Mouse (Mus musculus) erythroblast, embryonic 14.5 days (primary cell): ENCODE measurements around the gene Nr1h3. TPM values are rescaled to one million over a fixed set of nuclear protein-coding genes. Genes with fewer than 3 reads are reported as not detected.
A peak's percentile ranks its signal among the peaks of the same experiment; 100 is the strongest.
"Not testable (repeated sequence)": the region's sequence is repeated elsewhere in the genome, so short reads cannot be mapped to it uniquely, and the experiment has no call there.

ENCODE experiments used
- H3K27me3 ChIP-seq: 2 replicates; pipeline ENCODE4 v1.6.1; 2012; ENCODE audit warnings: inconsistent platforms; ENCODE audit not compliant: control insufficient read depth
- H3K36me3 ChIP-seq: 2 replicates; pipeline ENCODE4 v1.6.1; 2012; ENCODE audit warnings: mild to moderate bottlenecking, inconsistent platforms; ENCODE audit not compliant: control insufficient read depth
- H3K4me1 ChIP-seq: 2 replicates; pipeline ENCODE4 v1.6.1; 2012; ENCODE audit warnings: inconsistent platforms; ENCODE audit not compliant: control insufficient read depth
- H3K4me3 ChIP-seq: replicated peaks from 2 replicates; pipeline ENCODE3; 2012; ENCODE audit warnings: moderate library complexity, mild to moderate bottlenecking, inconsistent platforms
- H3K9me3 ChIP-seq: 2 replicates; pipeline ENCODE4 v1.6.1; 2012; ENCODE audit warnings: low read length, inconsistent platforms, mixed read lengths; ENCODE audit not compliant: control insufficient read depth
- GATA1 ChIP-seq: IDR thresholded peaks from 2 replicates; pipeline ENCODE4 v1.6.1; 2012; ENCODE audit warnings: low read length, inconsistent platforms, mixed read lengths
- TAL1 ChIP-seq: IDR thresholded peaks from 3 replicates; pipeline ENCODE4 v1.6.1; 2012; ENCODE audit warnings: low read length, inconsistent platforms, mixed read lengths
- polyA plus RNA-seq: library from polyadenylated mRNA; stranded (reverse); fragments of >175 nt; gene quantifications from 2 replicates; pipeline ENCODE4 v1.2.3, GENCODE M21; 2012

The Nr1h3 gene
- polyA plus RNA-seq: 0.18 and 0.50 TPM in 2 replicates

DNA sequence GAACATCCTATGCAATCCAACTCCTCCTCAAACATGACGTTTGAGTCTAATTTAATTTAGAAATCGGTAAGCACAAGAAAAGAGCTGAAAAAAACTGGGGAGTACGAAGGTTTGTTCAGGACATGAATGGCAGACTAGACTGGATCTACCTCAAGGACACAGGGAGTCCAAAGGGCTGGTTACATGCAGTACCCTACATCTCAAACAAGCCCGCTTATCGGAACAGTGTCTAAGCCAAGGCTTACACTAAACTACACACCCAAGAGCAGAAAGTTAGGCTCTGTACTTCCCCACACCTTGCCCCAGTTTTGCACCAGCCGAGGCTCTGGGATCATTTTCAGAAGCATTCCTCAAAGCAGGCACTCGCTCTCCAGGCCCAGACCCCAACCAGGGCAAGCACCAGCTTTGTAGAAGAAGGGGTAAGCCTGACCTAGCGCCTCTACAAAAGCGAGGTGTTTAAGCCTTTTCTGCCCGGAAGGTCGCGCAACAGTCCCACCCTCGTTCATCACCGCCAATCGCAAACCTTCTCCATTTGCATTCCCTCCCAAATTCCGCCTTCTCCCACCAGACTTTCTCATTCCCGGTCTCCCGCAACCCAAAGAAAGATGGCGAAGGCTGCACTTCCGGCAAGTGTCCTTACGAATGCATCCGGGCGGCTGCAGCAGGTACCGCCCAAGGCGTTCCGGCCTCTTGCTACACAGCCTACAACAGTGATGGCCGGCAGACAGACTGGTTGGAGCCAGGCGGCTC is at the start of gene Nr1h3, which contains the start of gene Acp2:
Gene Nr1h3, minus strand, starts transcription at position 613 of the 750 bp plus-strand sequence.
Gene Acp2, plus strand, starts transcription at position 664 of the 750 bp plus-strand sequence.
- TF ChIP-seq GATA1: no peak
- TF ChIP-seq TAL1: no peak
- Histone ChIP-seq H3K4me1 (peaks cover 29% of the 10 kb centered on the region), H3K36me3 (peaks cover 19% of the 10 kb centered on the region), H3K9me3 (no peaks in the 10 kb centered on the region), H3K27me3 (peaks cover 2% of the 10 kb centered on the region; the same call in 1 of the 2 replicates), H3K4me3 (peak within 1 kb of the TSS; percentile 85)

DNA sequence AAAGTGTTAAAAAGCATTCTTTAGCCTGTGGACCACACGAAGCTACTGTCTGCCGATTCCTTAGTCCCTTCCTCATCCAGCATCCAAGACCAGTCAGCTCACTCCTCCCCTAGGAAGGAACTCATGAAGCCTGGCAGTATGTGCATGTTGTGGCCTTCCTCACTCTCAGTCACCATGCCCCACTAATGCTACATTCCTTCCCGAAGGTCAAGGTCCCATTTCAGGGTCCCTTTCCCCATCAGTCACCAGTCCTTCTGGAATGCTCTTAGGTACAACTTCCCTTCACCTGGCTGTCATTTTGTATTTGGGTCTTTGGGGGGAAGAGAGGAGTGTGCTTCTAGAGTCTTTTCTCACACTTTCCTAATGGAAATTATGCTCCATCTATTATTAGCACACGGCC is 49.4 kb upstream of the Nr1h3 start:
- peaks cover 61% of the 10 kb centered on the region for H3K27me3 ChIP-seq

DNA sequence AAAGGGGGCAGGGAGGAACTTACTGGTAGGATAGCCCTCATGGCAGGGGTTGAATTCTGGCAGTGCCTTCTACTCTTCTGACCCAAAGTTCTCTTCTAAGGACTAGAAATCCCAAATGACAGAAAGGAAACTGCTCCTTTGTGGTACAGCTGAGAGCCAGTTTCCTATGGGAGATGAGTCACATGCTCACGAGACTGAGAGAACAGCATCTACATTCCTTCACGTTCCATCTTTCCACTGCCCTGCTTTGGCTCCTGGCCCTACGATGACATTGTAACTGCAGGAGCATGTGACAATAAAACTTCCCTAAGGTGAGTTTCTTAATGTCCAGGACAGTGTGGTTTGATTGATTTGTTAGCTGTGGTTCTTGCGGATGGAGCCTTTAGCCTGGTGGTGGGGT is 45.7 kb upstream of the Nr1h3 start:
- Histone ChIP-seq H3K4me1 (peaks cover 21% of the 10 kb centered on the region), H3K27me3 (peaks cover 24% of the 10 kb centered on the region), H3K9me3 (no peaks in the 10 kb centered on the region), H3K4me3 (no peak overlapping the region), H3K36me3 (no peaks in the 10 kb centered on the region)
- TF ChIP-seq GATA1 (no peak), TAL1 (no peak)

More for the DNA sequence above, 49.4 kb upstream of the Nr1h3 start:
- peaks cover 12% of the 10 kb centered on the region for H3K4me1 ChIP-seq
- H3K4me3 ChIP-seq: no peak overlapping the region
- H3K36me3 ChIP-seq: no peaks in the 10 kb centered on the region
- peaks cover 2% of the 10 kb centered on the region; the same call in 1 of the 2 replicates for H3K9me3 ChIP-seq
- TF ChIP-seq GATA1 (no peak), TAL1 (no peak)

DNA sequence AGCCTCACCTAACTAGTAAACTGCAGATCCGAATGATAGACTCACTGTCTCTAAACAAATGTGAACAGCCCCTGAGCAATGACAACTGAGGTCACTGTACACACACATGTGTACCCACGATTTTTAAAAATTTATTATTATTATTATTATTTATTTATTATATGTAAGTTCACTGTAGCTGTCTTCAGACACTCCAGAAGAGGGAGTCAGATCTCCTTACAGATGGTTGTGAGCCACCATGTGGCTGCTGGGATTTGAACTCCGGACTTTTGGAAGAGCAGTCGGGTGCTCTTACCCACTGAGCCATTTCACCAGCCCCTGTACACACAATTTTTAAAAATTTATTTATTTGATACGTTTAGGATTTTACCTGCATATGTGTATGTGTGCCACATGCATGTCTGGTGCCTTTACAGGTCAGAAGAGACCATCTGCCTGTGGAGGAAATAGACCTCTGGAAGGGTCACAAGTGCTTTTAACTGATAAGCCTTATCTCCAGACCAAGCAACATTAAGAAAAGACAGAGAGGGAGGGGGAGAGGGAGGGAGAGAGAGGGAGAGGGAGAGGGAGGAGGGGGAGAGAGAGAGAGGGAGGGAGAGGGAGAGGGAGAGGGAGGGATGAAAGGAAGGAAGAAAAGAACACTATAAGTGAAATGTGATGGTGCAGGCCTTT is 42.1 kb upstream of the Nr1h3 start:
- Histone ChIP-seq H3K4me1 (peaks cover 28% of the 10 kb centered on the region), H3K9me3 (no peaks in the 10 kb centered on the region), H3K36me3 (no peaks in the 10 kb centered on the region), H3K4me3 (no peak overlapping the region), H3K27me3 (no peaks in the 10 kb centered on the region)
- TF ChIP-seq TAL1: peak; percentile 39; the same call in 1 of the 3 replicates
- no peak; the same call in 1 of the 2 replicates for TF ChIP-seq GATA1

DNA sequence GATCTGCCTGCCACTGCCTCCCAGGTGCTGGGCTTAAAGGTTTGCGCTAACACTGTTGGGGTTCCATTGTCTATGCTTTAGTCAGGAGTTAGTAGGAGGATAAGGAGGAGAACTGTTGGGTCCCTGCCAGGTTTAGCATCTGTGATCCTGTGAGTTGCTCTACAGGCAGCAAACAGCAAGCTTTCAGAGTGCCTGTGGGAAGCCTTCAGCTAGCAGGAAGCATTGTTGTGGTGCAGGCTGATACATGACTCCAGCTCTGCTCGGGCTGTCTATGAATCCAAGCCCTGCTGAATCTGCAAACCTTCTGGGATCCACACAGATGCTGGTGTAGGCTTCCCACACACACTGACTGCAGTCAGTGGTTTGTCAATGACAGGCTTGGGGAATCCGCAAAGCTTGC is 40.8 kb upstream of the Nr1h3 start:
- Histone ChIP-seq H3K36me3 (no peaks in the 10 kb centered on the region), H3K4me3 (no peak overlapping the region), H3K27me3 (no peaks in the 10 kb centered on the region), H3K4me1 (peaks cover 28% of the 10 kb centered on the region), H3K9me3 (no peaks in the 10 kb centered on the region)
- TF ChIP-seq GATA1: no peak
- TF ChIP-seq TAL1: no peak

DNA sequence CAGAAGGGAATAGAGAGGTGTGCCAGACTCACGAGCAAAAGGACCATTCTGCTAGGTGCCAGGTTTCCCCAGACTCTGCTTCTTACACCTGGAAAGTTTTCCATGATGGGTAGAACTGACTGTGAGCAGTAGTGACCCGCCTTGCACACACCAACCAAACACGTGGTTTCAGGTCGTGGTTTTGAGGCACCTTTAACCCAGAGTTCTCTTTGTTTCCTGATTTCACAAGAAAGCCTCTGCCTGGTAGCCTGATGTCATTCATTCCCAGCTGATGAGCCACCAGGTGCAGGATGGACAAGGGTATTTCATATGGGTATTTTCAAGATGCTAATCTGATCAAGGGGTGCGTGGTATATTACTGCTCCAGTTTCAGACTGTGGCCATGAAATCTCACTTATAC is 39.9 kb upstream of the Nr1h3 start:
- Histone ChIP-seq H3K4me3 (no peak overlapping the region), H3K9me3 (no peaks in the 10 kb centered on the region), H3K36me3 (no peaks in the 10 kb centered on the region), H3K4me1 (peaks cover 32% of the 10 kb centered on the region), H3K27me3 (no peaks in the 10 kb centered on the region)
- TF ChIP-seq GATA1: no peak
- TF ChIP-seq TAL1: no peak

DNA sequence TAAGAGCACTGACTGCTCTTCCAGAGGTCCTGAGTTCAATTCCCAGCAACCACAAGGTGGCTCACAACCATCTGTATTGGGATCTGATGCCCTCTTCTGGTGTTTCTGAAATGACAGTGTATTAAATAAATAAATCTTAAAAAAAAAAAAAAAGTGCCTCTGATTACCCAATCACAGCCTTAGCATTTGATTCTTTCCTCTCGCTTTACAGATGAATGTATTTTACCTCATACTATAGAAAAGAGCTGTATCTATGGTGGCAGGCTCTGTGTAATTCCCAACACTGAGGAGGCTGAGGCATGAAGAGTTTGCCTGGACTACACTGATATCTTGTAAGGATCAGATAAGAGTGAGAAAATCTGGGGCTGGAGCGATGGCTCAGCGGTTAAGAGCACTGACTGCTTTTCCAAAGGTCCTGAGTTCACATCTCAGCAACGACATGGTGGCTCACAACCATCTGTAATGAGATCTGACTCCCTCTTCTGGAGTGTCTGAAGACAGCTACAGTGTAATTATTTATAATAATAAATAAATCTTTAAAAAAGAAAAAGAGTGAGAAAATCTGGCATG is 35.0 kb upstream of the Nr1h3 start:
- H3K4me1 ChIP-seq: peaks cover 22% of the 10 kb centered on the region
- peaks cover 15% of the 10 kb centered on the region for H3K36me3 ChIP-seq
- H3K27me3 ChIP-seq, H3K9me3 ChIP-seq: not testable (repeated sequence)
- TF ChIP-seq GATA1: peak; percentile 44; the same call in 1 of the 2 replicates
- H3K4me3 ChIP-seq: peak overlapping the region; percentile 64

DNA sequence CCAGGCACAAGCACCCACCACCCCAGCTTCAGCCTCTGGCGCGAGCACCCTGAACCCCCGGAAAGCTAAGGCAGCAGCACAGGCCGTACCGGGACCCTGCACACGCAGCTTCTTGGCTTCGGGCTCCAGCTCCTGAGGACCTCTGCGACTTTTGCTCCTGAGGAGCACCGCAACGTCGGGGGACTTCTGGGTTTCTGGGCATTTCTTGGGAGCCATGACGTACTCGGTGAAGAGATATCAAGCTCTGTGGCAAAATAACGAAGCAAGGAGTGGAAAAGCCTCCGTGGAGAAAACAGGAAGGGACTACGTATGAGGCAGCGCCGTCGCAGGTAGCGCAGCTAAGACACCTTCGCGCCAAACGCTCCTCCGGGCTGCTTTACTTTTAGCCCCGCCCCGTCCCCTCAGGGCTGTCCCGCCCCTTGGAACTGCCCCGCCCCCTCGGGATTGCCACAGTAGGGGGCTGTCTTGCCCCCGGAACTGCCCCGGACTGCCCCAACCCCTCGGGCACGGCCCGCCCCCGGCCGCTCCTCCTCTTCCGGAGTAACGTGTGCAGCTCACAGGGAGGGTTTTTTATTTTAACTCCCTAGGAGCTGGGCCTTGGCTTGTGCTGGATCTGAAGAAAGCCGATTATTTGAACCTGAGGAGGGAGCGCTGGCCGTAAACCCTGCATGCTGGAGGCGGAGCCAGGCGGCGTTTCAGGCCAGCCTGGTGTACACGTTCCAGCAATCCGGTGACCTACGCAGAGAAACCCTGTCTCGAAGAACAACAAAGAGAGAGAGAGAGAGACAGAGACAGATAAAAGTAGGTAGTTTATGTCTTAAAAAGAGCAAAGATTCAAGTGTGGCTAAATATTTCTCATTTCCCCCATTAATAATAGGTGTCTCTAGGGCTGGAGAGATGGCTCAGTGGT is 34.2 kb upstream of the Nr1h3 start, which contains the start of gene Ddb2:
Gene Ddb2, minus strand, starts transcription at position 382 of the 910 bp plus-strand sequence.
- TF ChIP-seq TAL1: no peak
- Histone ChIP-seq H3K36me3 (peaks cover 15% of the 10 kb centered on the region), H3K27me3 (no peaks in the 10 kb centered on the region), H3K4me1 (peaks cover 20% of the 10 kb centered on the region), H3K9me3 (no peaks in the 10 kb centered on the region), H3K4me3 (peak within 1 kb of the TSS; percentile 64)
